Mouse (Mus musculus) G1E (cell line): ENCODE measurements around the gene Slc2a1. TPM values are rescaled to one million over a fixed set of nuclear protein-coding genes. Genes with fewer than 3 reads are reported as not detected.
A peak's percentile ranks its signal among the peaks of the same experiment; 100 is the strongest.

Experiments used
- ATAC-seq: 2 replicates; pipeline ENCODE4 v1.8.0; 2016; ENCODE audit warnings: mild to moderate bottlenecking; ENCODE audit not compliant: insufficient number of reproducible peaks, poor library complexity, low FRiP score, severe bottlenecking; ENCODE audit errors: extremely low read depth
- DNase-seq: peaks from one replicate; pipeline ENCODE4 v3.0.0; 2012; ENCODE audit warnings: low spot score
- H3K27me3 ChIP-seq: 2 replicates; pipeline ENCODE4 v1.6.1; 2012; ENCODE audit warnings: mild to moderate bottlenecking, low read length, inconsistent platforms; ENCODE audit not compliant: insufficient read depth
- H3K36me3 ChIP-seq: replicated peaks from 2 replicates; pipeline ENCODE3; 2012; ENCODE audit warnings: mild to moderate bottlenecking, inconsistent platforms
- H3K4me1 ChIP-seq: 2 replicates; pipeline ENCODE4 v1.6.1; 2012; ENCODE audit warnings: low read depth, low read length, inconsistent platforms, mixed read lengths; ENCODE audit not compliant: insufficient read depth
- H3K4me3 ChIP-seq: 2 replicates; pipeline ENCODE4 v1.5.1; 2012; ENCODE audit warnings: low read depth, mild to moderate bottlenecking, inconsistent platforms, low read length, moderate library complexity, mixed read lengths
- H3K9me3 ChIP-seq: replicated peaks from 2 replicates; pipeline ENCODE4 v1.6.1; 2012; ENCODE audit warnings: inconsistent platforms
- CTCF ChIP-seq: IDR thresholded peaks from 2 replicates; pipeline ENCODE4 v1.5.1; 2012; ENCODE audit warnings: low read depth, low read length, inconsistent platforms, mixed read lengths
- GATA1 ChIP-seq: IDR thresholded peaks from 2 replicates; pipeline ENCODE4 v1.6.1; 2012; ENCODE audit warnings: borderline replicate concordance, low read length, inconsistent platforms, mixed read lengths
- GATA2 ChIP-seq: IDR thresholded peaks from 2 replicates; pipeline ENCODE4 v1.6.1; 2012; ENCODE audit warnings: low read depth, low read length, inconsistent platforms, borderline replicate concordance
- POLR2AphosphoS5 ChIP-seq: IDR thresholded peaks from 2 replicates; pipeline ENCODE4 v1.6.1; 2012; ENCODE audit warnings: low read depth, low read length, inconsistent platforms; ENCODE audit not compliant: insufficient replicate concordance
- TAL1 ChIP-seq: conservative IDR thresholded peaks from 2 replicates; pipeline ENCODE4 v1.6.1; 2012; ENCODE audit warnings: low read depth, low read length, inconsistent platforms, mixed read lengths
- polyA plus RNA-seq: library from polyadenylated mRNA; stranded (reverse); fragments of >175 nt; gene quantifications from 2 replicates; pipeline ENCODE4 v1.2.3, GENCODE M21; 2012
- total RNA-seq, 2 experiments: library from RNA; stranded (forward) in 1 of 2; stranded (reverse) in 1 of 2; fragments of 200-1000 nt in 1 of 2; fragments of >200 nt in 1 of 2; fragmentation: Nextera tagmentation in 1 of 2; gene quantifications; 2 replicates each; pipeline ENCODE4 v1.2.3; 2014 to 2017

Gene Slc2a1
- total and polyA plus RNA-seq, 3 experiments, result 85.2 to 173 (median 165) TPM

DNA sequence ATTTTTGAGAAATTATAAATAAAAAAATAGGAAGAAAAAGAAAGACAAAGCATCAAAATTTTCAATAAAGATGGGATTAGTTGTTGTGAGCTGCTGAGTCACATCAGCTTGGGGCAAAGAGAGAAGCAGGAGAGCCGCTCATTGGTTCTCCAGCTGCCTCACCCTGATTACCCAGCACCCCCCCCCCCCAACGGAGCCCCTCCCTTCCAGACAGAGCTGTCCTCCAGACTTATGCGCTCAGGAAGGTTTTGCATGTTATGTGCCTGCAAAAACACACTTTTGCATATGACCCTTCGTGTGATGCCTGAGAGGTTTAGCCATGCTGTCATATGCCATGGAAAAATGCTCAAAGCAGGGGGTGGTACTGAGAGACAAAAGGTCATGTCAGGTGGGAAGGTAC is 3.7 kb upstream of the Slc2a1 start:
- H3K4me1 ChIP-seq, result peaks cover 68% of the 10 kb centered on the region
- no peaks in the 10 kb centered on the region for H3K9me3 ChIP-seq
- H3K4me3 ChIP-seq, result peak overlapping the region; percentile 67; the same call in 1 of the 2 replicates
- ATAC-seq (no peak), DNase-seq (peak; percentile 61)
- peaks cover 1% of the 10 kb centered on the region for H3K36me3 ChIP-seq
- 0 out of 2 replicates have a peak, but pooled peaks cover 3% of the 10 kb centered on the region for H3K27me3 ChIP-seq
- TF ChIP-seq TAL1, result no peak
- no peak for TF ChIP-seq GATA2
- no peak for TF ChIP-seq POLR2AphosphoS5
- TF ChIP-seq CTCF, result no peak
- no peak for TF ChIP-seq GATA1

GRCm38 (mm10) chr4:119105704-119106103 is 2.8 kb upstream of the Slc2a1 start:
- Histone ChIP-seq H3K9me3 (no peaks in the 10 kb centered on the region), H3K27me3 (no peaks in the 10 kb centered on the region), H3K4me3 (peak overlapping the region; percentile 67), H3K36me3 (peaks cover 8% of the 10 kb centered on the region), H3K4me1 (peaks cover 74% of the 10 kb centered on the region)
- TF ChIP-seq TAL1 (no peak), CTCF (no peak), GATA2 (no peak), POLR2AphosphoS5 (no peak), GATA1 (no peak)
- ATAC-seq (peak; percentile 59), DNase-seq (peak; percentile 73)

DNA sequence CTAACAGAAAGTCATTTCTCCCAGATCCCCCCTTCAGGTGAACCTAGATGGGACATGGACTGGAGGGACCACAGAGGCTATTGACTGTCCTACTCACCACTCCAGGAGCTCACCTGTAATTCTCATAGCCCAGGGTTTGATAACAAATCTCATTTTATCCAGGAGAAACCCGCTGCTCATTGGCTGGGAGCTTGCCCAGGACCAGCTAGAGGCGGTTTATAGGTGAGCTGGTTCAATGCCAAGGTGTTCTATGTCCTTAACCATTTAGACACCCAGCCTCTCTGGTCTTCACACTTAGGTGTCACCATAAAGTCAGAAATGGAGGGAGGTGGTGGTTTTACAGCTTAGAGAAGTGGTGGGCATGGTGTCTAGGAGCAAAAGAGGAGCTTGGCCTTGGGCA is 644 bp upstream of the Slc2a1 start:
- Histone ChIP-seq H3K27me3 (no peaks in the 10 kb centered on the region), H3K4me1 (peaks cover 83% of the 10 kb centered on the region), H3K4me3 (peak overlapping the region; percentile 88; the same call in 1 of the 2 replicates), H3K36me3 (peaks cover 30% of the 10 kb centered on the region), H3K9me3 (no peaks in the 10 kb centered on the region)
- DNase-seq, result no peak
- TF ChIP-seq GATA1 (no peak), GATA2 (no peak), POLR2AphosphoS5 (no peak), TAL1 (no peak), CTCF (no peak)
- ATAC-seq, result no peak

DNA sequence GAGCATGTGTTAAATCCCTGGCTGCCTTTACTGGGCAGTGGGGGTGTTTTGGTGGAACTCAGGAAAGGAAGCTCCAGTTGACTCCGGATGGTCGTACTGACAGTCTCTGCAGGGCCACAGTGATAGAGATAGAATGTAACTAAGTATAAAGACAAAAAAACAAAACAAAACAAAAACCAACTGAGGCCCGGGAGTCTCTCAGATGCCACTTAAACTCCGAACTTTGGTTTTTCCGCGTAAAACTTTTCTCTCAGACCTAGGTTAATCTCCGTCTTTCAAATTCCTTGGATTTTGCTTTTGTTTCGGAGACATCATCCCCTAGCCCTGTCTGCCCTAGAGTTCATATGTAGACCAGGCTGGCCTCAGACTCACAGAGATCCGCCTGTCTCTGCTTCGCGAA is 1.1 kb downstream of the Slc2a1 start:
- Histone ChIP-seq H3K4me1 (peaks cover 83% of the 10 kb centered on the region), H3K27me3 (no peaks in the 10 kb centered on the region), H3K9me3 (no peaks in the 10 kb centered on the region), H3K36me3 (peaks cover 47% of the 10 kb centered on the region), H3K4me3 (peak overlapping the region; percentile 88)
- DNase-seq (no peak), ATAC-seq (no peak)
- TF ChIP-seq GATA1 (no peak), POLR2AphosphoS5 (no peak; the same call in 1 of the 2 replicates), CTCF (no peak), TAL1 (no peak)

DNA sequence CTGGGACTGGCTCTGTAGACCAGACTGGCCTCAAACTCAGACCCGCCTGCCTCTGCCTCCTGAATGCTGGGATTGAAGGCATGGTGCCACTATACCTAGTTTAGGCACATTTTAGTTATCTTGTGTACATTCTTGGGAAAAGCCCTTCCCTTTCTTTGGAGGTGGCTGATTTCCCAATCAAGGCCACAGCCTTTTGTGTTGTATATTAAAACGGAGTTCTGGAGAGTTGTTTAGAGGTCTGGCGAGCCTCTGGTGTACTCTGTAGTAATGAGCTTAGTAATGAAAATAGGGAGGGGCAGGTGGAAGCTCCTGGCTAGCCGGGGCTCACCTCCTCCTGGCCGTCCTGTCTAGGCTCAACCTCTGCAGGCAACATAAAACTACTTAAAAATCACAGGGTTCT is 2.0 kb downstream of the Slc2a1 start:
- no peaks in the 10 kb centered on the region for H3K9me3 ChIP-seq
- ATAC-seq (no peak), DNase-seq (no peak)
- TF ChIP-seq CTCF (no peak), GATA1 (no peak), TAL1 (no peak), POLR2AphosphoS5 (no peak), GATA2 (no peak)
- no peaks in the 10 kb centered on the region for H3K27me3 ChIP-seq
- H3K4me3 ChIP-seq, result peak overlapping the region; percentile 88
- H3K36me3 ChIP-seq, result peaks cover 56% of the 10 kb centered on the region
- peaks cover 83% of the 10 kb centered on the region for H3K4me1 ChIP-seq

- no peaks in the 10 kb centered on the region for H3K9me3 ChIP-seq
- H3K36me3 ChIP-seq, result peaks cover 65% of the 10 kb centered on the region
- H3K4me3 ChIP-seq, result peak overlapping the region; percentile 57; the same call in 1 of the 2 replicates
- TF ChIP-seq TAL1 (no peak), CTCF (no peak), GATA2 (no peak)
- peaks cover 83% of the 10 kb centered on the region for H3K4me1 ChIP-seq
- no peak for DNase-seq
- no peaks in the 10 kb centered on the region for H3K27me3 ChIP-seq
- no peak for ATAC-seq
These were observed 2.9 kb downstream of the Slc2a1 start for GRCm38 (mm10) chr4:119111410-119111809.
